Mouse (Mus musculus) spleen, adult 2 months (tissue): ENCODE measurements around the gene Afg1l. TPM values are rescaled to one million over a fixed set of nuclear protein-coding genes. Genes with fewer than 3 reads are reported as not detected.
A peak's percentile ranks its signal among the peaks of the same experiment; 100 is the strongest.

Experiments used
- DNase-seq, 2 experiments: peaks; one replicate each; pipeline versions ENCODE4 v3.0.0 to v3.0.0-alpha.2; 2012 to 2021; ENCODE audit warnings: low spot score in 2 of 2, low read depth in 1 of 2
- H3K27ac ChIP-seq: fragments of 200-500 bp; 2 replicates; pipeline ENCODE4 v1.5.1; 2012; ENCODE audit warnings: low read length, inconsistent platforms; ENCODE audit not compliant: insufficient read depth
- H3K27me3 ChIP-seq: fragments of 200-500 bp; 2 replicates; pipeline ENCODE4 v1.6.1; 2012; ENCODE audit warnings: mild to moderate bottlenecking, moderate library complexity, low read length, inconsistent platforms; ENCODE audit not compliant: control insufficient read depth, insufficient read depth
- H3K36me3 ChIP-seq: fragments of 200-500 bp; 2 replicates; pipeline ENCODE4 v1.6.1; 2012; ENCODE audit warnings: mild to moderate bottlenecking, low read length, inconsistent platforms; ENCODE audit not compliant: control insufficient read depth, insufficient read depth
- H3K4me1 ChIP-seq: fragments of 200-500 bp; 2 replicates; pipeline ENCODE4 v1.6.1; 2011; ENCODE audit warnings: inconsistent platforms; ENCODE audit not compliant: control insufficient read depth, insufficient read depth, insufficient read length
- H3K4me3 ChIP-seq: fragments of 200-500 bp; 2 replicates; pipeline ENCODE4 v1.5.1; 2011; ENCODE audit warnings: mild to moderate bottlenecking, inconsistent platforms; ENCODE audit not compliant: insufficient read depth, insufficient read length; ENCODE audit errors: extremely low read depth
- CTCF ChIP-seq: fragments of 200-500 bp; IDR thresholded peaks from 2 replicates; pipeline ENCODE4 v1.5.1; 2011; ENCODE audit warnings: mild to moderate bottlenecking, inconsistent platforms; ENCODE audit not compliant: insufficient read depth, insufficient read length, insufficient replicate concordance; ENCODE audit errors: extremely low read depth
- POLR2A ChIP-seq: fragments of 200-500 bp; IDR thresholded peaks from 2 replicates; pipeline ENCODE4 v1.6.1; 2011; ENCODE audit warnings: low read depth, low read length, inconsistent platforms
- WGBS: fragments of 180-500 bp; shearing (Covaris S2); methylation state at CpG from one replicate; pipeline ENCODE4 v1.1.7; 2018; 5-methylcytosine and 5-hydroxymethylcytosine counted together
- polyA plus RNA-seq: library from polyadenylated mRNA; depleted of rRNA; stranded (reverse); fragments of >200 nt; gene quantifications from 2 replicates; pipeline ENCODE4 v1.2.3, GENCODE M21; 2012; rRNA removed

Gene Afg1l
- polyA plus RNA-seq: 1.5 and 2.1 TPM in 2 replicates

DNA sequence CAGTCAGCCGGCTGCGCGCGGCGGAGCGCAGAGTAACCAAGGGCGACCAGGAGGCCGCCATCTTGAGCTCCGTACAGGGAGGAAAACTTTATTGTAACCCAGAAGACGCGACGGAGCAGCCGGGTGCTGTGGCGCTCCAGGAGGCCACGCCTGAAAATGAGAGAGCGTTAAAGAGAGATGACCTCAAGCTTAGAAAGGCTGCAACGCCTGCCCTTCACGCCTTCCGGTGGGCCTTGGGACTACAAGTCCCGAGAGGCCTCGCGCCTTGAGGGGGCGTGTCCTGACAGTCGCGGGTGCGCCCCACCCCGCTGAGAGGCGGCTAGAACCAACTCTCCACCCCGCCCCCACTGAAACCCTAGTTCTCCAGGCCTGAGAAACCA is at the start of gene Afg1l:
Gene Afg1l (minus strand): TSS at position 225 of the 380 bp plus-strand sequence.
- TF ChIP-seq POLR2A: no peak
- no peak for TF ChIP-seq CTCF
- under 1% methylated on average over 29 of the region's 29 CpGs for WGBS
- peak; percentile 92 to 97 for DNase-seq
- H3K36me3 ChIP-seq: no peaks in the 10 kb centered on the region
- peak within 1 kb of the TSS; percentile 93 for H3K27ac ChIP-seq
- peak within 1 kb of the TSS; percentile 69 for H3K4me3 ChIP-seq
- H3K27me3 ChIP-seq: no peaks in the 10 kb centered on the region
- peaks cover 5% of the 10 kb centered on the region; the same call in 1 of the 2 replicates for H3K4me1 ChIP-seq

- H3K27ac ChIP-seq: no peak overlapping the region
- TF ChIP-seq CTCF (no peak), POLR2A (no peak)
Observed at GRCm38 (mm10) chr10:42525682-42526081, 47.3 kb upstream of the Afg1l start.

DNA sequence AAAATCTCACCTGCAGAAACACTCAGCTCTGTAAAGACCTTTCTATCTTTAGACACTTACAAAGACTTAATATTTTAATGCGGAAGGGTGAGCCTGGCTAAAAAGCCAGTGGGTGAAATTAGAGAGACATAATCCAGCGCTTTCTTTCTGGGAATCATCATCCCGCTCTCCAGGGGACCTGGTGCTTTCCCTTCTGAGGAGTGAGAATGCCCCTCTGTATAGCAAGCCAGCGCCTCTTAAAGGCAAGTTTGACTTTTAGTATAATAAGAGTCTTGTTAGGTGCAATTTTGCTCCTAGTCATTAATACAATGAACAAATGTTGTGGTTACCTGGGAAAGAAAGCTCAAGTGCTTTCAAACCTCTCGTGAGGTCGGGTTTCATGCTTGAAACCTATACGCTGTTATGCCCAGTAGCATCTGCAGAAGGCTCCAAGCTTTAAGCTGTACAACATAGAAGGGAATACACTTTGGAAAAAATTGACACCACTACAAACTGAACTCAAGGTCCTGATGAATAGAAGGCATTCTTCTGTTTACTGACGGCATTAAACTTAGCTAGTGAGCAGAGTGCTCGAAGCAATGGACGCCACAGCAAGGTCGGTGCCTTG is 45.3 kb upstream of the Afg1l start:
- WGBS: 92% methylated on average over 11 of the region's 11 CpGs
- Histone ChIP-seq H3K27me3 (no peaks in the 10 kb centered on the region), H3K4me1 (no peaks in the 10 kb centered on the region), H3K4me3 (no peak overlapping the region), H3K27ac (no peak overlapping the region), H3K36me3 (peaks cover 6% of the 10 kb centered on the region)
- TF ChIP-seq POLR2A: no peak
- TF ChIP-seq CTCF: no peak
- DNase-seq: no peak

More at GRCm38 (mm10) chr10:42525682-42526081, 47.3 kb upstream of the Afg1l start:
- Histone ChIP-seq H3K4me3 (no peak overlapping the region), H3K4me1 (no peaks in the 10 kb centered on the region), H3K36me3 (peaks cover 11% of the 10 kb centered on the region), H3K27me3 (no peaks in the 10 kb centered on the region)
- DNase-seq: no peak
- WGBS: 87% methylated on average over 3 of the region's 3 CpGs

DNA sequence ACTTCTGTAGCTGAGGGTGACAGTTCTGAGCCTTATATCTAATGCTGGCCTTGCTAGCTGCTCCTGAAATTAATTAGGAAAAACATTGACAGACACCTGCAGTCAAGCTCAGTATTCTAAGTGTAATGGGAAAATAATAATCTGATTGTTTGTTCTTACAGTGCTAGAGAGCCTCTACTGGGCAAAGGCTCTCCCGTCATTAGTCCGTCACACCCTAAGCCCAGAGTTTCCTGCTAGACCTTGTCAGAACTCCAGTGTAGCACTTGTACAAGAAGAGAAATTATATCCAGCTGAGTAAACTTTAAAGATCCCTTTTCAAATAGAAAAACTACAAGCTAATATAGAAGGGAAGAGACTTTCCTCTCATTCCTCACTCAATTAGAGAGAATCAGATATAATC is 44.5 kb upstream of the Afg1l start:
- Histone ChIP-seq H3K4me1 (no peaks in the 10 kb centered on the region), H3K36me3 (peaks cover 4% of the 10 kb centered on the region), H3K4me3 (no peak overlapping the region), H3K27me3 (no peaks in the 10 kb centered on the region), H3K27ac (no peak overlapping the region)
- TF ChIP-seq CTCF: no peak
- TF ChIP-seq POLR2A: no peak
- no peak for DNase-seq
- WGBS: 86% methylated on average over 2 of the region's 2 CpGs

GRCm38 (mm10) chr10:42521315-42521981 is 43.1 kb upstream of the Afg1l start:
- TF ChIP-seq POLR2A (no peak), CTCF (no peak)
- WGBS: 72% methylated on average over 5 of the region's 5 CpGs
- Histone ChIP-seq H3K4me1 (no peaks in the 10 kb centered on the region), H3K4me3 (no peak overlapping the region), H3K27ac (no peak overlapping the region), H3K36me3 (peaks cover 6% of the 10 kb centered on the region), H3K27me3 (no peaks in the 10 kb centered on the region)
- no peak for DNase-seq

DNA sequence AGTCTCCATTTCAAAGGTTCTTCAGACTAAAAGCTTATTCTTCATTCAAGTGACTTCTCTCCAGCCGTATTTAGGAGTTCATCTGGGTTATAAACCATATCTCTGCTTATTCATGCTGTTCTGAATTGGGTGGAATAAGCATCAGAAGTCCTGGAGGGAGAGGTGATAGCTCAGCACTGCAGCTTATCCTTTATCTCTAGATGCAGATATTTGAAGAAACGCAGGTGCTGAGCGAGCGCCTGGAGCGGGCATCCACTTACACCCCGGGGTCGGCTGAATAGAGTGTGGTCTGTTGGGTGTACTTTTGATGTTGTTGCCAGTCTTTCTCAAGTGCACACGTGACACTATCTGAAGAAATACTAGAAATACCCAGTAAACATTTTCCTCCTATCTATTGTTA is 40.0 kb upstream of the Afg1l start:
- no peak overlapping the region for H3K27ac ChIP-seq
- peaks cover 4% of the 10 kb centered on the region for H3K36me3 ChIP-seq
- no peaks in the 10 kb centered on the region for H3K4me1 ChIP-seq
- 75% methylated on average over 8 of the region's 8 CpGs for WGBS
- H3K27me3 ChIP-seq: no peaks in the 10 kb centered on the region
- no peak overlapping the region for H3K4me3 ChIP-seq
- no peak for DNase-seq
- TF ChIP-seq CTCF: no peak
- TF ChIP-seq POLR2A: no peak

GRCm38 (mm10) chr10:42514125-42514524 is 35.8 kb upstream of the Afg1l start:
- no peak for DNase-seq
- Histone ChIP-seq H3K27me3 (no peaks in the 10 kb centered on the region), H3K4me3 (no peak overlapping the region), H3K4me1 (no peaks in the 10 kb centered on the region), H3K36me3 (peaks cover 4% of the 10 kb centered on the region; the same call in 1 of the 2 replicates), H3K27ac (no peak overlapping the region)
- no peak for TF ChIP-seq POLR2A
- no peak for TF ChIP-seq CTCF
